Mouse (Mus musculus) midbrain, embryonic 16.5 days (tissue): ENCODE results near the gene Lbh. TPM values are rescaled to one million over a fixed set of nuclear protein-coding genes. Genes with fewer than 3 reads are reported as not detected.

Experiments used
- ATAC-seq: fragments of 200-750 bp; cut with Nextera tagmentation; 2 replicates; pipeline ENCODE4 v1.8.0; 2017; ENCODE audit warnings: moderate TSS enrichment
- H3K27ac ChIP-seq: fragments of 300-500 bp; sonication (generic); 2 replicates; pipeline ENCODE4 v1.5.1; 2014; ENCODE audit warnings: mild to moderate bottlenecking, low read length, mixed read lengths
- H3K27me3 ChIP-seq: fragments of 300-500 bp; sonication (generic); 2 replicates; pipeline ENCODE4 v1.6.1; 2014; ENCODE audit warnings: low read depth, low read length, mixed read lengths; ENCODE audit not compliant: control insufficient read depth, insufficient read depth
- H3K36me3 ChIP-seq: fragments of 300-500 bp; sonication (generic); 2 replicates; pipeline ENCODE4 v1.6.1; 2014; ENCODE audit warnings: mild to moderate bottlenecking, low read length, moderate library complexity, mixed read lengths; ENCODE audit not compliant: control insufficient read depth, insufficient read depth
- H3K4me1 ChIP-seq: fragments of 300-500 bp; sonication (generic); 2 replicates; pipeline ENCODE4 v1.6.1; 2014; ENCODE audit warnings: mild to moderate bottlenecking, low read length, mixed read lengths; ENCODE audit not compliant: control insufficient read depth, insufficient read depth
- H3K4me2 ChIP-seq: fragments of 300-500 bp; sonication (generic); 2 replicates; pipeline ENCODE4 v1.6.1; 2014; ENCODE audit warnings: mild to moderate bottlenecking, low read length, mixed read lengths
- H3K4me3 ChIP-seq: fragments of 300-500 bp; sonication (generic); 2 replicates; pipeline ENCODE4 v1.5.1; 2014; ENCODE audit warnings: low read depth, mild to moderate bottlenecking, low read length, moderate library complexity, mixed read lengths
- H3K9ac ChIP-seq: fragments of 300-500 bp; sonication (generic); 2 replicates; pipeline ENCODE4 v1.6.1; 2014; ENCODE audit warnings: low read depth, low read length, mixed read lengths
- H3K9me3 ChIP-seq: fragments of 300-500 bp; sonication (generic); replicated peaks from 2 replicates; pipeline ENCODE4 v1.6.1; 2014; ENCODE audit warnings: mild to moderate bottlenecking, low read length, mixed read lengths; ENCODE audit not compliant: control insufficient read depth, poor library complexity, severe bottlenecking
- WGBS: fragments of 180-500 bp; shearing (Covaris S2); extraction: QIAGEN DNeasy Blood & Tissue Kit; methylation state at CpG from one replicate; pipeline ENCODE4 v1.1.7; 2014; 5-methylcytosine and 5-hydroxymethylcytosine counted together
- polyA plus RNA-seq: library from polyadenylated mRNA; unstranded; fragments of >200 nt; fragmentation: Nextera tagmentation; extraction: Ambion mirVana; gene quantifications from 2 replicates; pipeline ENCODE4 v1.2.1, GENCODE M21; 2015

Lbh gene
- polyA plus RNA-seq, 1 experiment from 2014 or later: 4.0 TPM

GRCm38 (mm10) chr17:72907211-72907610 lies 10.9 kb upstream of the Lbh start:
- Histone ChIP-seq H3K27ac (no peak overlapping the region), H3K4me2 (no peak overlapping the region), H3K27me3 (no peaks in the 10 kb centered on the region), H3K9me3 (no peaks in the 10 kb centered on the region), H3K36me3 (no peaks in the 10 kb centered on the region), H3K9ac (no peak overlapping the region), H3K4me3 (no peak overlapping the region), H3K4me1 (no peaks in the 10 kb centered on the region)
- ATAC-seq: no peak
- WGBS: 85% methylated on average over 9 of the region's 9 CpGs

GRCm38 (mm10) chr17:72907777-72908176 lies 10.3 kb upstream of the Lbh start:
- no peak overlapping the region for H3K27ac ChIP-seq
- no peak overlapping the region for H3K9ac ChIP-seq
- H3K4me2 ChIP-seq: no peak overlapping the region
- H3K4me1 ChIP-seq: no peaks in the 10 kb centered on the region
- no peaks in the 10 kb centered on the region for H3K27me3 ChIP-seq
- no peak overlapping the region for H3K4me3 ChIP-seq
- H3K9me3 ChIP-seq: no peaks in the 10 kb centered on the region
- 85% methylated on average over 8 of the region's 8 CpGs for WGBS
- H3K36me3 ChIP-seq: no peaks in the 10 kb centered on the region
- ATAC-seq: no peak

DNA sequence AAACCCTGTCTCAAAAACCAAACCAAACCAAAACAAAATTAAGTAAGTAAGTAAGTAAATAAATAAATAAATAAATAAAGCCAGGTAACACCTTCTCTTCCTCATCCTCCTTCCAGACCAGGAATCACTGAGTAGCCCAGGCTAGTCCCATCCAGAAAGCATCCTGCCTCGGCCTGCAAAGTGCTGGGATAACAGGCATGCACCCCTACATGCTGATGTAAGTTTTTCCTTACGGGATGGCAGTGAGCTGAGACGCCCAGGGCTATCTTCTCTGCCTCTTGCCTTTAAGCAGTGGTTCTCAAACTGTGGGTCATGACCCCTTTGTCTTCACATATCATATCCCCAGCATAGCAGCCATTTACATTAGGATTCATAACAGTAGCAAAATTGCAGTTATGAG lies 9.5 kb upstream of the Lbh start:
- no peaks in the 10 kb centered on the region for H3K4me1 ChIP-seq
- no peak overlapping the region for H3K4me2 ChIP-seq
- no peak overlapping the region for H3K27ac ChIP-seq
- no peaks in the 10 kb centered on the region for H3K27me3 ChIP-seq
- no peak overlapping the region for H3K9ac ChIP-seq
- WGBS: 96% methylated on average over 3 of the region's 3 CpGs
- H3K9me3 ChIP-seq: no peaks in the 10 kb centered on the region
- no peaks in the 10 kb centered on the region for H3K36me3 ChIP-seq
- no peak overlapping the region for H3K4me3 ChIP-seq
- ATAC-seq: no peak

DNA sequence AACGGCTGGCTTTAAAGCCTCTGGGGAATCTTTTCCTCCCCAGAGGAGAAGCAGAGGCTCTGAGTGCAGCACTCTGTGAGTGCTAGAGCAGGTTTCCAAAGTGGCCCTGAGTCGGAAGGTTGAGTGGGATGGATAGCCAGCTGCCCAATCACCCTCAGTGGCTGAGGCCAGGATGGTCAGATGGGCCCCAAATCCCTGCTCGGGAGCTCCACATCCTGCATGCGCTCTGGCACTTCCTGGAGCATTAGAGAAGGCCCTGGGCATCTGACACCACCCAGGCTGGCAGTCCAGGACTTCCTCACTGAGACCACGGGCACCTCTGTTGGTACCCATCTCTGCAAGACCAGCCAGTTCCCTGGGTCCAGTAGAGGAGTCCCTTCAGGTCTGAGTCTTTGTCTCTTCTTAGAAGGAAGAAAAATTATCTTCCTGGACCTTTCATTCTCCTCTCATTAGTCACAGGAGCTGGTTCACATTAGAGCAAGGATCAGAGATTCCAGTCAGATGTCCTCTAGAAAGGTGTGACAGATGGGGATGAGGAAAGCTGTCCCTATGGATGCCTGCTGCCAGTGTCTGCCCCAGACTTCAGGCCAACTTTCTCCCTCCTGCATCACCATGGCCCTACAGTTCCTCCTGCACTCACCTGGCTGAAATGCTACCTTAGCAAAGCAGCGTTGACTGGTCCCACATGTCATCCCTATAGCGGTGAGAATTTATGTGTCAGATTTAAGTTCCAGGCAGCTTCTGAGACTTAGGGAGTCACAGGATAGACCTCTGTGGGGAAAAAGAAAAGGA lies 8.8 kb upstream of the Lbh start:
- no peaks in the 10 kb centered on the region for H3K36me3 ChIP-seq
- no peak overlapping the region for H3K9ac ChIP-seq
- H3K27me3 ChIP-seq: no peaks in the 10 kb centered on the region
- no peaks in the 10 kb centered on the region for H3K4me1 ChIP-seq
- no peak overlapping the region for H3K4me2 ChIP-seq
- no peak overlapping the region for H3K27ac ChIP-seq
- no peaks in the 10 kb centered on the region for H3K9me3 ChIP-seq
- H3K4me3 ChIP-seq: no peak overlapping the region
- ATAC-seq: no peak
- 89% methylated on average over 7 of the region's 7 CpGs for WGBS

DNA sequence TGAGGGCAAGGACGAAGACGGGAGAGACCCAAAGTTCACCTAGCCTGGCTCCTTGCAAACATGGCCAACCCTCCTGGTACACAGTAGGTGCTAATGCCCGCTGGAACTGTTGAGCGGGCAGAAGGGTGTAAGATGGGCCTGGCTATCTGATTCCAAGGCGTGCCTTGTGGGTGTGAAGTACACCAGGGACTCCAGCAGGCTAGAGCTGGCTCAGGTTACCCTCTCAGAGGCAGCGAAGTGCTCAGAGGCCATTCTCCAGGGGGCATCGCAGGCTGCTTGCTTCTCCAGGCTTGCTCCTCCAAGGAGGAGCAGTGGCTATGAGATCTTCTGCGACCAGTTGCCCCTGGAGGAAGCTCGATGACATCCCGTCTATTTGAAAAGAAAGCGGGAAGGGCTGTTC lies 6.8 kb upstream of the Lbh start:
- no peak for ATAC-seq
- Histone ChIP-seq H3K4me2 (no peak overlapping the region), H3K36me3 (no peaks in the 10 kb centered on the region), H3K27ac (no peak overlapping the region), H3K9ac (no peak overlapping the region), H3K27me3 (no peaks in the 10 kb centered on the region), H3K9me3 (no peaks in the 10 kb centered on the region), H3K4me3 (no peak overlapping the region), H3K4me1 (no peaks in the 10 kb centered on the region)
- 83% methylated on average over 11 of the region's 11 CpGs for WGBS

DNA sequence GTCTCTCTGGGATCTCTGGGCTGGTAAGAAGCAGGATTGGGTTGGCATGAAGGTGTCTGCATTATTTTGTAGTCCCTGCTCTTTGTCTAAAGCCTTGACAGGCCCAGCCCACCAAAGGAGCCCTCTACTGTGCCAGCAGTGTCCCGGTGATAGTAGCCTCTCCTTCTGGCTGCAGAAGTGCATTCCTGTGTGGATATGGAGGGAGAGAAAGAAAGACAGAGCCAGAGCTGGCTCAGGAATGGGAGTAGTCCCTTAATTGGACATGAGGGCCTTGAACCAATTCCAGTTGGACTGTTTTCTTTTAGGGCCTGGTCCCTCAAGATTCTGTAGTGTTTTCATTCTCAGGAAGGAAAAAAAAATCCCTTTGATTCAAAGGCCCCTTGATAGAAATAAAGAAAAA lies 6.4 kb upstream of the Lbh start:
- no peak overlapping the region for H3K4me3 ChIP-seq
- WGBS: 38% methylated on average over 1 of the region's 1 CpGs
- no peaks in the 10 kb centered on the region for H3K36me3 ChIP-seq
- H3K27ac ChIP-seq: no peak overlapping the region
- no peak for ATAC-seq
- no peaks in the 10 kb centered on the region for H3K27me3 ChIP-seq
- H3K4me2 ChIP-seq: no peak overlapping the region
- no peaks in the 10 kb centered on the region for H3K4me1 ChIP-seq
- no peak overlapping the region for H3K9ac ChIP-seq
- H3K9me3 ChIP-seq: no peaks in the 10 kb centered on the region

DNA sequence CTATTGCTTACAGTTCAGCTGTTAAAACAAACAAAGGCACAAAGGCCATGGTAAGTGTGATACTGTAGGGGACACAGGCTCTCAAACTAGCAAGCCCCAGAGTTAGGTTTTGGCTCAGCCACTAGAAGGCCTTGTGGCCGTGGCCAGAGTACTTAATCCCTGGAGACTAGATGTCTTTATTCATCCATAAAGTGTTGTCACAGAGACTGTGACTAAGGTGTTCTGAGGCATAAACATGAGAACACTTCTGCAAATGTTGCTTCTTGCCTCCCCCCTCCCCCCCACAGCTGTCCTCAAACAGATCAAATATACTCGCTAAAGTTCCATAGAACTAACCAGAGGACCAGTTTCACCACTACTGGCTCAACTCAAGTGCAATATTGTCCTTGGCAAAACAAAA lies 4.0 kb upstream of the Lbh start:
- Histone ChIP-seq H3K27me3 (no peaks in the 10 kb centered on the region), H3K36me3 (no peaks in the 10 kb centered on the region), H3K9me3 (no peaks in the 10 kb centered on the region), H3K4me1 (0 out of 2 replicates have a peak, but pooled peaks cover 2% of the 10 kb centered on the region), H3K4me3 (no peak overlapping the region), H3K27ac (no peak overlapping the region), H3K4me2 (no peak overlapping the region), H3K9ac (no peak overlapping the region)
- 72% methylated on average over 2 of the region's 2 CpGs for WGBS
- ATAC-seq: no peak

GRCm38 (mm10) chr17:72917241-72918030 lies 669 bp upstream of the Lbh start:
- Histone ChIP-seq H3K9ac (peak overlapping the region; percentile 98), H3K4me1 (peaks cover 30% of the 10 kb centered on the region), H3K4me3 (peak overlapping the region; percentile 80), H3K36me3 (no peaks in the 10 kb centered on the region), H3K27ac (peak overlapping the region; percentile 98), H3K4me2 (peak overlapping the region; percentile 91), H3K9me3 (no peaks in the 10 kb centered on the region), H3K27me3 (no peaks in the 10 kb centered on the region)
- WGBS: under 1% methylated on average over 37 of the region's 37 CpGs
- peak; percentile 69 for ATAC-seq
